ENCODE assay signal across 9 mouse cellular contexts in genomic region chr5:67016450-67016849, GRCm38 (mm10).
DNase-seq lines count a peak whose midpoint lies in the region; ATAC-seq and TF ChIP-seq lines count a peak whose summit lies in the region.
"Had no signal": no experiment of that assay in that cellular context is flagged by ENCODE, and none has a peak within 500 bp of the region (broad histone marks: within the 10 kb centered on the region; RNA-seq: fewer than 3 reads in every experiment).

No protein-coding gene starts in this region.

- H3K4me1 ChIP-seq in lung, embryonic 14.5 days (ENCODE audit: insufficient read depth): no peaks in the 10 kb centered on the region
- H3K4me1 ChIP-seq: heart, embryonic 13.5 days had no signal

- H3K27me3 ChIP-seq in lung, embryonic 14.5 days (ENCODE audit: insufficient read depth, low read length): no peaks in the 10 kb centered on the region

- peak; percentile 68 for ATAC-seq in granulocyte monocyte progenitor cell, adult 5-6 weeks (replicated peaks; ENCODE audit: poor library complexity, severe bottlenecking)
- no peak for ATAC-seq in lung, embryonic 14.5 days (ENCODE audit: insufficient read depth)

- no peak overlapping the region for H3K27ac ChIP-seq in lung, embryonic 14.5 days (ENCODE audit: low read depth)
- H3K27ac ChIP-seq: heart, embryonic 13.5 days had no signal

- H3K9ac ChIP-seq in lung, embryonic 14.5 days: no peak overlapping the region
- H3K9ac ChIP-seq: heart, embryonic 13.5 days had no signal

- peak; percentile 94 for TF ChIP-seq CTCF in lung, embryonic 14.5 days (IDR thresholded peaks at IDR 0.05; ENCODE audit: low read depth)

- H3K4me2 ChIP-seq in lung, embryonic 14.5 days: no peak overlapping the region
- H3K4me2 ChIP-seq: heart, embryonic 13.5 days had no signal

- no peaks in the 10 kb centered on the region for H3K9me3 ChIP-seq in lung, embryonic 14.5 days (ENCODE audit: low read depth, low read length)
- H3K9me3 ChIP-seq: heart, embryonic 13.5 days had no signal

- H3K36me3 ChIP-seq in lung, embryonic 14.5 days (ENCODE audit: insufficient read depth): 0 out of 2 replicates have a peak, but pooled peaks cover 4% of the 10 kb centered on the region

- H3K4me3 ChIP-seq in lung, embryonic 14.5 days (ENCODE audit: low read depth, low read length): no peak overlapping the region
- H3K4me3 ChIP-seq: heart, embryonic 13.5 days had no signal

- DNase-seq in CD8-positive naive resting alpha-beta T cell, adult 2 months (ENCODE audit: low read depth in 2 of 2, low spot score in 2 of 2): peak; percentile 12 to 20
- DNase-seq in adrenal gland, postnatal 14 days: peak; percentile 83
- DNase-seq in embryo, embryonic 9.5 days (ENCODE audit: extremely low spot score): peak; percentile 72
- DNase-seq in layer of hippocampus, adult 11-12 months (ENCODE audit: low spot score): peak; percentile 69
- peak; percentile 91 for DNase-seq in lung, embryonic 14.5 days
- peak; percentile 70 for DNase-seq in ovary, postnatal 36 days (ENCODE audit: low spot score)
- peak; percentile 52 to 58 for DNase-seq in urinary bladder, adult 18-20 months (ENCODE audit: low spot score in 2 of 2)

- 9% methylated on average over 7 of the region's 7 CpGs for WGBS in lung, embryonic 14.5 days

Comparison
In these comparisons a context has a peak if more than half of its experiments do, and no peak if none do; other contexts are left out.
1. DNase-seq: peak in every context shown above with its lines; median percentile 91 in lung, embryonic 14.5 days; 83 in adrenal gland, postnatal 14 days; 72 in embryo, embryonic 9.5 days; 70 in ovary, postnatal 36 days; 69 in layer of hippocampus, adult 11-12 months; 55 in urinary bladder, adult 18-20 months; 16 in CD8-positive naive resting alpha-beta T cell, adult 2 months.